Mouse (Mus musculus) myocyte (in vitro differentiated cells): ENCODE results near the gene Mrpl20. TPM values are rescaled to one million over a fixed set of nuclear protein-coding genes. Genes with fewer than 3 reads are reported as not detected.

Source experiments
- H3K27me3 ChIP-seq: one replicate; pipeline ENCODE4 v1.6.1; 2011; ENCODE audit not compliant: control insufficient read depth, insufficient read depth, insufficient read length
- H3K36me3 ChIP-seq: one replicate; pipeline ENCODE4 v1.6.1; 2011; ENCODE audit not compliant: control insufficient read depth, insufficient read depth
- H3K4me2 ChIP-seq: one replicate; pipeline ENCODE4 v1.6.1; 2011; ENCODE audit warnings: low read depth, control low read depth
- H3K4me3 ChIP-seq: one replicate; pipeline ENCODE4 v1.5.1; 2011; ENCODE audit warnings: mild to moderate bottlenecking, control low read depth, moderate library complexity
- H3K79me2 ChIP-seq: one replicate; pipeline ENCODE4 v1.6.1; 2011; ENCODE audit not compliant: control insufficient read depth, insufficient read depth
- H3ac ChIP-seq: one replicate; pipeline ENCODE4 v1.6.1; 2011; ENCODE audit not compliant: control insufficient read depth, insufficient read length
- CEBPB ChIP-seq: IDR thresholded peaks from 2 replicates; pipeline ENCODE4 v1.6.1; 2011; ENCODE audit warnings: mild to moderate bottlenecking, moderate library complexity; ENCODE audit not compliant: poor library complexity, insufficient read depth, severe bottlenecking
- E2F4 ChIP-seq: IDR thresholded peaks from one replicate; pipeline ENCODE4 v1.6.1; 2011; ENCODE audit warnings: mild to moderate bottlenecking, control low read depth, moderate library complexity; ENCODE audit not compliant: insufficient read depth
- MAX ChIP-seq: IDR thresholded peaks from one replicate; pipeline ENCODE4 v1.6.1; 2011; ENCODE audit warnings: low read depth, mild to moderate bottlenecking, control low read depth
- MYOD1 ChIP-seq, 3 experiments: IDR thresholded peaks; one replicate each; pipeline ENCODE4 v1.6.1; 2011; ENCODE audit warnings: control low read depth in 2 of 3, low read depth in 2 of 3, mild to moderate bottlenecking in 2 of 3, moderate library complexity in 1 of 3; ENCODE audit not compliant: insufficient read length in 2 of 3, control insufficient read depth in 1 of 3
- MYOG ChIP-seq, 3 experiments: IDR thresholded peaks; one replicate each; pipeline ENCODE4 v1.6.1; 2011; ENCODE audit warnings: control low read depth in 2 of 3, low read depth in 2 of 3, mild to moderate bottlenecking in 2 of 3; ENCODE audit not compliant: insufficient read length in 2 of 3, control insufficient read depth in 1 of 3, insufficient read depth in 1 of 3
- POLR2A ChIP-seq: IDR thresholded peaks from one replicate; pipeline ENCODE4 v1.6.1; 2011; ENCODE audit warnings: low read depth, mild to moderate bottlenecking, control low read depth, moderate library complexity; ENCODE audit not compliant: insufficient read length
- POLR2AphosphoS2 ChIP-seq: IDR thresholded peaks from one replicate; pipeline ENCODE4 v1.6.1; 2011; ENCODE audit warnings: low read depth, control low read depth; ENCODE audit not compliant: insufficient read length
- REST ChIP-seq: IDR thresholded peaks from one replicate; pipeline ENCODE4 v1.6.1; 2011; ENCODE audit warnings: mild to moderate bottlenecking, control low read depth, moderate library complexity; ENCODE audit not compliant: insufficient read depth, insufficient read length
- SRF ChIP-seq: IDR thresholded peaks from one replicate; pipeline ENCODE4 v1.6.1; 2011; ENCODE audit warnings: low read depth; ENCODE audit not compliant: control insufficient read depth, insufficient read length
- TCF12 ChIP-seq: IDR thresholded peaks from one replicate; pipeline ENCODE4 v1.6.1; 2011; ENCODE audit warnings: mild to moderate bottlenecking, control low read depth; ENCODE audit not compliant: poor library complexity, insufficient read depth, severe bottlenecking
- TCF3 ChIP-seq: IDR thresholded peaks from one replicate; pipeline ENCODE4 v1.6.1; 2011; ENCODE audit warnings: low read depth, control low read depth; ENCODE audit not compliant: insufficient read length
- USF1 ChIP-seq: IDR thresholded peaks from one replicate; pipeline ENCODE4 v1.6.1; 2011; ENCODE audit warnings: low read depth, mild to moderate bottlenecking, control low read depth, moderate library complexity
- polyA plus RNA-seq: library from polyadenylated mRNA; unstranded; fragments of >200 nt; fragmentation: generic; extraction: Trizol; gene quantifications from one replicate; pipeline ENCODE4 v1.2.1, GENCODE M21; 2012; ENCODE audit warnings: missing spikeins

Gene Mrpl20
- polyA plus RNA-seq, 1 experiment = 132 TPM

GRCm38 (mm10) chr4:155771706-155772105 lies 31.0 kb upstream of the Mrpl20 start:
- Histone ChIP-seq H3K27me3 (no peaks in the 10 kb centered on the region), H3K4me2 (no peak overlapping the region), H3K79me2 (no peaks in the 10 kb centered on the region), H3ac (no peak overlapping the region), H3K4me3 (no peak overlapping the region), H3K36me3 (no peaks in the 10 kb centered on the region)
- no peak for TF ChIP-seq POLR2A
- TF ChIP-seq USF1 = no peak
- no peak for TF ChIP-seq MYOG (IDR thresholded peaks at IDR 0.05; ENCODE audit: control insufficient read depth in 1 of 3, insufficient read depth in 1 of 3, insufficient read length in 2 of 3, low read depth in 2 of 3)
- TF ChIP-seq MAX = no peak
- no peak for TF ChIP-seq CEBPB
- no peak for TF ChIP-seq TCF3
- TF ChIP-seq TCF12 = no peak
- TF ChIP-seq E2F4 = no peak

GRCm38 (mm10) chr4:155772786-155773185 lies 29.9 kb upstream of the Mrpl20 start:
- H3K27me3 ChIP-seq = no peaks in the 10 kb centered on the region
- H3ac ChIP-seq = no peak overlapping the region
- no peak overlapping the region for H3K4me3 ChIP-seq
- no peak for TF ChIP-seq CEBPB
- TF ChIP-seq E2F4 = no peak
- TF ChIP-seq POLR2AphosphoS2 = no peak
- TF ChIP-seq MAX = no peak
- no peak for TF ChIP-seq TCF12
- no peak for TF ChIP-seq USF1
- TF ChIP-seq SRF = no peak
- no peak for TF ChIP-seq MYOD1 (IDR thresholded peaks at IDR 0.05; ENCODE audit: control insufficient read depth in 1 of 3, insufficient read length in 2 of 3, low read depth in 2 of 3)
- TF ChIP-seq POLR2A = no peak
- no peak for TF ChIP-seq TCF3
- no peaks in the 10 kb centered on the region for H3K79me2 ChIP-seq
- H3K4me2 ChIP-seq = no peak overlapping the region
- H3K36me3 ChIP-seq = no peaks in the 10 kb centered on the region

GRCm38 (mm10) chr4:155773335-155774078 lies 29.2 kb upstream of the Mrpl20 start:
- Histone ChIP-seq H3ac (no peak overlapping the region), H3K79me2 (no peaks in the 10 kb centered on the region), H3K27me3 (no peaks in the 10 kb centered on the region), H3K4me2 (peak overlapping the region; percentile 72), H3K36me3 (no peaks in the 10 kb centered on the region), H3K4me3 (peak overlapping the region; percentile 6)
- no peak for TF ChIP-seq POLR2A
- no peak for TF ChIP-seq MYOG (IDR thresholded peaks at IDR 0.05; ENCODE audit: control insufficient read depth in 1 of 3, insufficient read depth in 1 of 3, insufficient read length in 2 of 3, low read depth in 2 of 3)
- no peak for TF ChIP-seq TCF12

- no peaks in the 10 kb centered on the region for H3K36me3 ChIP-seq
- peak within 1 kb of the TSS; percentile 6 for H3K4me3 ChIP-seq
- H3K79me2 ChIP-seq = no peaks in the 10 kb centered on the region
- TF ChIP-seq REST (no peak), SRF (no peak), USF1 (no peak), MYOG (IDR thresholded peaks at IDR 0.05; ENCODE audit: control insufficient read depth in 1 of 3, insufficient read depth in 1 of 3, insufficient read length in 2 of 3, low read depth in 2 of 3) (peak in 2 of 3 experiments; percentile 24 to 52), MYOD1 (IDR thresholded peaks at IDR 0.05; ENCODE audit: control insufficient read depth in 1 of 3, insufficient read length in 2 of 3, low read depth in 2 of 3) (peak in 2 of 3 experiments; percentile 56 to 83), MAX (no peak), CEBPB (no peak), TCF3 (peak; percentile 2), E2F4 (no peak), POLR2AphosphoS2 (no peak), TCF12 (peak; percentile 7), POLR2A (peak; percentile 66)
- H3K4me2 ChIP-seq = peak within 1 kb of the TSS; percentile 72
- H3ac ChIP-seq = no peak within 1 kb of the TSS
- no peaks in the 10 kb centered on the region for H3K27me3 ChIP-seq
These were observed 28.4 kb upstream of the Mrpl20 start, which contains the start of gene Vwa1 for GRCm38 (mm10) chr4:155774280-155774754. Gene Vwa1 (minus strand): TSS chr4:155774698.

- Histone ChIP-seq H3K4me3 (peak overlapping the region; percentile 6), H3K27me3 (no peaks in the 10 kb centered on the region), H3K4me2 (peak overlapping the region; percentile 72), H3K79me2 (no peaks in the 10 kb centered on the region), H3ac (no peak overlapping the region), H3K36me3 (no peaks in the 10 kb centered on the region)
- TF ChIP-seq TCF3 (no peak), MYOD1 (IDR thresholded peaks at IDR 0.05; ENCODE audit: control insufficient read depth in 1 of 3, insufficient read length in 2 of 3, low read depth in 2 of 3) (no peak), POLR2AphosphoS2 (no peak), TCF12 (no peak), REST (no peak), E2F4 (no peak), MAX (no peak), POLR2A (no peak), MYOG (IDR thresholded peaks at IDR 0.05; ENCODE audit: control insufficient read depth in 1 of 3, insufficient read depth in 1 of 3, insufficient read length in 2 of 3, low read depth in 2 of 3) (no peak), USF1 (no peak)
These were observed 27.5 kb upstream of the Mrpl20 start for GRCm38 (mm10) chr4:155774971-155775740.
